Mouse (Mus musculus) gastrocnemius, postnatal 36 days (tissue): ENCODE results near the gene Ulk4. TPM values are rescaled to one million over a fixed set of nuclear protein-coding genes. Genes with fewer than 3 reads are reported as not detected.

Experiments
- DNase-seq, 2 experiments: peaks; one replicate each; pipeline ENCODE4 v3.0.0; 2022
- intact Hi-C: fragments of 180-260 bp; cut with DNase I; formaldehyde crosslinking; loops from one replicate; pipeline ENCODE4 v1.15.1; 2025
- total RNA-seq, 2 experiments: library from RNA; stranded (reverse); gene quantifications; 2 replicates each; pipeline ENCODE4 v1.2.3; 2021

The Ulk4 gene
- total RNA-seq, 2 experiments from 2014 or later, result 0.20 to 0.38 TPM

- intact Hi-C loops, result no loop called here
- peak in 1 of 2 experiments; percentile 43 for DNase-seq
Measured at GRCm38 (mm10) chr9:121301041-121301920, 24.3 kb upstream of the Ulk4 start.

DNA sequence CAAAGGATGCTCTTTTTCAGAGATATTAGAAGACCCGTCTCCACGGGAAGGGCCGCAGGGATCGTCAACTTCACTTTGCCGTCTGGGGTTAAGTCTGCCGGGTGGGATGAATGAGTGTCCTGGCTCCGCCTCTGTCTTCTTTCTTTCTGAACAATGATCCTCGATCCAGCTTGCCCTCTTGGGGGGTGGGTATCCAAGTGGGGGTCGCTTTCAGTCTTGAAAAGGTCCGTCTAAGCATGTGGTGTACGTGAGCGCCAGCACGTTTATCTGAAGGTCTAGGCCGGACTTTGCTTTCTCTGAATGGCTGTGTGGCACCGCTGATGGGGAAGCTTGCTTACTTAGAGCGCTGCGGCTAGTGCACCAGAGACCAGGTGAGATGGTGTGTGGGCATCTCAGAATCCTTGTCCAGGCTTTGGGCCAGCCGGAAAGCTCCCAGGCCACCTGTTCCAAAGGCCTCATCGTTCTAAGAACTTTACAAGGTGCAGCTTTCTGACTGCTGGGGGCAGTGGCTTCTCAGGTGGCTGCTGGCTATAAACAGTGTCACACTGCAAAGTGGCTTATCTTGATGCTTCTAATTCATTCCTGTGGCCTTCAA lies 23.1 kb upstream of the Ulk4 start:
- no peak for DNase-seq
- intact Hi-C loops, result loop anchor here (5.0 kb wide), 2 partner anchors 52 to 72 kb away; no protein-coding TSS in a partner anchor

DNA sequence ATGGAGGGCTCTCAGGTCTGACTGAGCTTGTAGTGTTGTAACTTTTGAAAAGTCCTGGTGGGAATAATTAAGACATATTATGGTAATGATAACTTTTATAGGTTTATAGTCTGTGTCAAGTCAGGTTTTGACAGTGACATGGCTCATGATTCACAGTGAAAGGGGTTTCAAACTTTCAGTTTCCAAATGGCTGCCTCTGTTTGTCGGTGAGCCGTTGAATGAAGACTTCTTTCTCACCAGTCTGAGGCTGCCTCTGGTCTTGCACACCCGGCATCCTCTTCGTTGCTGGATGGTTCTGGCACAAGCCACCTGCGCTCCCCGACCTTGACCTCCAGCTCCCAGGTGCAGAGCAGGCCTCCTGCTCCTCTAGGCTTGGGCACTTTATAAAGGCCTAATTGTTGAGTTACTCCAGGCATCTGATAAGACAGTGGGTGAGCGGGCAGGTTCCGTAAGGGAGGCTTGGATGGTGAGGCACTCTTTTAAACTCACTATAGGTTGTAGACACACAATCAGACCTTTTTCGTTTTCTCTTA lies 22.3 kb upstream of the Ulk4 start:
- intact Hi-C loops, result loop anchor here (5.0 kb wide), 2 partner anchors 53 to 73 kb away; no protein-coding TSS in a partner anchor
- no peak for DNase-seq

GRCm38 (mm10) chr9:121298411-121299091 lies 21.6 kb upstream of the Ulk4 start:
- peak; percentile 51 to 54 for DNase-seq

DNA sequence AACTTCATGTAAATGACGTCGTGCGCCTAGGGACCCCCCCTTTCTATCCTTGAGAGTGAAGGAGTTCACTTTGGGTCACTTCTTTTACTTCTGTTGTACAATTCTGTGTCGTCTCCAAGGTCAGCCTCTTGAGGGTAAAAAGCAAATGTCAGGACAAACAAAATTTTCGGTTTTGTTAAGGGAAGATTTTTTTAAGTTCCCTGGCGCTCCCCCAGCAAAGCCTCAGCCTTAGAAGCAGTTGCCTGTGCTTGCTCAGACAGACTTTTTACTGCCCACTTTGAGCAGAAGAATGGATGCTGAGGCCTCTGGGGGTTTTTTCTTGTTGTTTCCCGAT lies 21.0 kb upstream of the Ulk4 start:
- intact Hi-C loops, result loop anchor here (5.0 kb wide), 2 partner anchors 54 to 74 kb away; no protein-coding TSS in a partner anchor

More at GRCm38 (mm10) chr9:121298411-121299091, 21.6 kb upstream of the Ulk4 start:
- intact Hi-C loops, result loop anchor here (5.0 kb wide), 2 partner anchors 54 to 74 kb away; no protein-coding TSS in a partner anchor

GRCm38 (mm10) chr9:121297171-121298064 lies 20.4 kb upstream of the Ulk4 start, which contains the start of gene Trak1:
TSS of gene Trak1 (plus strand) at chr9:121297502.
- intact Hi-C loops, result loop anchor here (5.0 kb wide), 2 partner anchors 55 to 75 kb away; no protein-coding TSS in a partner anchor
- DNase-seq, result peak; percentile 37 to 78

More for the DNA sequence above, 21.0 kb upstream of the Ulk4 start:
- DNase-seq, result no peak

DNA sequence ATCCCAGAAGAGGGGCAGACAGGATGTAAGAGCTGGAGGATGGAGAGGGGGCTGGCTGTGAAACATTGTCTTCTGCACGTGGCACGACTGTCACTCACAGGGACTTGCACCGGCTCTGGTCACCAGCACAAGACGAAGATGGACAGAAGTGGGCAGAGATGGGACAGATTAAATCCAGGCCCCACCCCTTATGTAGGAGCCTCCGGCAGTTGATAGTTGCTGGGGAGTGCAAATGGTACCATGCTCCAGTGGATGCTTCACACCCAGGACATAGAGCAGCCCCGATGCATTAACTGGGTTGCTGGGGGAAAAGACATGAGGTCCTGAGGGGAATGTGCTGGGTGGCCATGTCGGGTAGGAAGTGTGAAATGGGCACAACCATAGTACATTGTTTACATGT lies 18.2 kb upstream of the Ulk4 start:
- intact Hi-C loops, result loop anchor here (5.0 kb wide), 2 partner anchors 57 to 77 kb away; no protein-coding TSS in a partner anchor
- DNase-seq, result no peak

GRCm38 (mm10) chr9:121293187-121293586 lies 16.2 kb upstream of the Ulk4 start:
- DNase-seq, result no peak
- intact Hi-C loops, result no loop called here

- DNase-seq, result no peak
- intact Hi-C loops, result no loop called here
Measured at GRCm38 (mm10) chr9:121291275-121291674, 14.3 kb upstream of the Ulk4 start.

DNA sequence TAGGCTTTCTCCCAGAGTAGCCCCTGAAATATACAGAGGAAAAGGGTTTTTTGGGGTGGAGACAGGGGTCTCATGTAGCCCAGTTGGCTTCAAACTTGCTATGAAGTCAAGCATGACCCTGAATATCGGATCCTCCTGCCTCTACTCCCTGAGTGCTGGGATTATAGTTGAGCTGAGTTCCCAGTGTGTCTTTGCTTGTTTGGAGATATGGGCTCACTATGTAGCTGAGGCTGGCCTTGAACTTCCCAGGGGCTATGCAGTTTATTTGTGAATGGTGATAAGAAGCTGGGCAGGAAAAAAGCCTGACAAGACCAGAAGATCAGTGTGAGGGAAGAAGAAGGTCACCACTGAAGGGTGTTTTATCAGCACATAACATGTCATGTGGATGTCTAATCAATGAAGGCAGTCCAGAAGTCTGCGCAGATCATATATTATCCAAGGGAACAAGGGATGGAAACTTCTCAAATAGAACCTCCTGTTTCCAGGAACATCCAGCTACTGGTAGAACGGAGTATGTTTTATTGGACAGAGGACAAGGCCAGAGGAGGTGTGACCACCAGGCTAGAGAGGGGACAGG lies 9.4 kb upstream of the Ulk4 start:
- intact Hi-C loops, result no loop called here
- no peak for DNase-seq

GRCm38 (mm10) chr9:121285341-121286324 lies 8.6 kb upstream of the Ulk4 start:
- intact Hi-C loops, result no loop called here

DNA sequence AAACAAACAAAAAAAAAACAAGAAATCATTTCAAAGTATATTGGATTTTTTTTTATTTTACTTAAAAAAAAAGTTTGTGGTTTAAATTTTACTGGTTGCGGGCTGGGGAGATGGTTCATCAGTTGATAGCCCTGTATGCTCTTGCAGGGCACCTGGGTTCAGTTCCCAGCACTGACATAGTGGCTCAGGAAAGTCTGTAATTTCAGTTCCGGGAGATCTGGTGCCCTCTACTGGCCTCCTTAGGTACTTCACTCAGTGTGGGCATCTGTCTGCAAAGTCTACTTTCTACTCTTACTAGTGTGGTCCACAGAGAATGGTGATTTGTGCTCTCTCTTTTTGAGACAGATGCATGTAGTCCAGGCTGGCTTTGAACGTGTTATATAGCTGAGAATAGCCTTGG lies 7.4 kb upstream of the Ulk4 start:
- intact Hi-C loops, result no loop called here
- no peak for DNase-seq

More at GRCm38 (mm10) chr9:121285341-121286324, 8.6 kb upstream of the Ulk4 start:
- DNase-seq, result peak; percentile 64 to 65

GRCm38 (mm10) chr9:121283620-121284185 lies 6.7 kb upstream of the Ulk4 start:
- intact Hi-C loops, result no loop called here

GRCm38 (mm10) chr9:121281891-121282290 lies 4.9 kb upstream of the Ulk4 start:
- intact Hi-C loops, result loop anchor here (1.0 kb wide), 1 partner anchor 92 kb away; no protein-coding TSS in a partner anchor
- no peak for DNase-seq

More at GRCm38 (mm10) chr9:121283620-121284185, 6.7 kb upstream of the Ulk4 start:
- no peak for DNase-seq

GRCm38 (mm10) chr9:121279216-121279615 lies 2.2 kb upstream of the Ulk4 start:
- no peak for DNase-seq
- intact Hi-C loops, result loop anchor here (10.0 kb wide), 1 partner anchor 176 kb away; no protein-coding TSS in a partner anchor

DNA sequence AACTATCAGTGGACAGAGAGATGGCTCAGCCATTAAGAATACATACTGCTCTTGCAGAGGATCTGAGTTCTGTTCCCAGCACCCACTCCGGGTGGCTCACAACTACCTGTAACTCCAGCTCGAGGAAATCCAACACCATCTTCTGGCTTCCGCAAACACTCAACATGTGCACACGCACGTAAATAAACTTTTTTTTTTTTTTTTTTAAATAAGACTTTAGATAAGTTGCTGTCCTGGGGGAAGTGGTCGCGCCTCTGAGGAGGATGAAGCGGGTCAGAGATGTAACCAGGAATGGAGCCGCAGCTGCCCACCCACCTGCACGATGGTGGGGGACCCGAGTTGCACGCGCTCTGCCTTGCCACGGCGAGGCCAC lies 266 bp downstream of the Ulk4 start:
- intact Hi-C loops, result loop anchor here (10.0 kb wide), 1 partner anchor 178 kb away; no protein-coding TSS in a partner anchor
- no peak for DNase-seq

DNA sequence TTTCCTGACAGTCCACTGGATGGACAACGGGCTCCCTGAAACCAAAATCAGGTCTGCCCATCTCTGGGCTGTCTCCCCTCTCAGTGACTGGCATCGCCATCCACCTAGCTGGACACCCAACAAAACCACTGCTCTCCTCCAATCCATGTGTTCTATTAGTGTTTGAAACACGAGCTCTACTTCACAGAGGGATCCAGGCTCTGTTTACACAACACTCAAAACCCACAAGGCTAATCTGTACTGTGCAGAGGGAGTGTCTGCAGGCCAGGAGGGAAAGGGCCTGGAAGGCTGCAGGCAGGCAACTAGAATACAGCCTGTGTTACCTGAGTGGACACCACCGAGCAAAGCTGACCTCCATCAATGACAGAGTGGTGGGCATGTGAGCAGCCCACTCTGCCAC lies 5.4 kb downstream of the Ulk4 start:
- DNase-seq, result no peak
- intact Hi-C loops, result loop anchor here (10.0 kb wide), 1 partner anchor 183 kb away; no protein-coding TSS in a partner anchor
